Mouse (Mus musculus): ENCODE measurements around the gene Ahsg. TPM values are rescaled to one million over a fixed set of nuclear protein-coding genes. Genes with fewer than 3 reads are reported as not detected.

The Ahsg gene
- polyA plus RNA-seq (2014; fragmentation: Illumina TruSeq; extraction: RNeasy Lipid Tissue Mini Kit (QIAGEN cat#74804); ENCODE audit: low replicate concordance): not detected

DNA sequence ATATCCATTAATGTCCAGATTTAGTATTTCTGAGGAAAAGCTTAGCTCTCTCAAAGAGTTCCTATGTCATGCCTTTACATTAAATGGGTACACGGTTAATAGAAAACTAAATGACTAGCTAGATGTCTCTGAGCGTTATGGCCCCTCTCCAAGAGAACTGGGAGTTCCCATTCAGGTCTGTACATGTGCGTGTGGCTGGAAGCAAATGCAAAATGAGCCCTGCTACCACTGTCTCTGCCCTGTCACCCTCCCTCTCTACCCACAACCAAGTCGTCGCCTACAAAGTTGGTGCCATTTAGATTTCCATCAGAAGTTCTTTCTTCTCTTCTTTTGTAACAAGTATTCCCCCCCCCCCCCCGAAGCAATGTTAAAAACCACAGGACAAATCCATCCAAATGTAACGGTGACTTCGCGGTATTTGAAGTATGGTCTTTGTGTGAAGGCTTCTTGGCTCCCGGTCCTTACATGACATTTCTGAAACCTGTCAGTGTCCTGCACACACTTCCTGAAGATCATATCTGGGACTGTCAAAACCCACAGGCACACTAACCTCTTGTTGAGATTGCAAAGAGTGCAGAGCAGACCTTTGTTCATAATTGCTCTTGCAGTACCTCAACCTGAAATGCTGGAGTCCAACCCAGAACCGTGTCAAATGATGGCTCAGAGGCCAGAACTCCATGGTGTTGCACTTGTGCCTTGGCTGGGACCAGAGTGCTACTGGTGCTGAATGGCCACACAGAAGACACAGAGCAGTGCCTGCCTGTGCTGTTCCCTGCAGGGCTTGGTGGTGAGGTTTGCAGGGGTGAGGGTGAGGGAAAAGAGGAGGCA lies at the start of gene Ahsg:
TSS of gene Ahsg (plus strand) at position 595 of the 828 bp plus-strand sequence.

DNA sequence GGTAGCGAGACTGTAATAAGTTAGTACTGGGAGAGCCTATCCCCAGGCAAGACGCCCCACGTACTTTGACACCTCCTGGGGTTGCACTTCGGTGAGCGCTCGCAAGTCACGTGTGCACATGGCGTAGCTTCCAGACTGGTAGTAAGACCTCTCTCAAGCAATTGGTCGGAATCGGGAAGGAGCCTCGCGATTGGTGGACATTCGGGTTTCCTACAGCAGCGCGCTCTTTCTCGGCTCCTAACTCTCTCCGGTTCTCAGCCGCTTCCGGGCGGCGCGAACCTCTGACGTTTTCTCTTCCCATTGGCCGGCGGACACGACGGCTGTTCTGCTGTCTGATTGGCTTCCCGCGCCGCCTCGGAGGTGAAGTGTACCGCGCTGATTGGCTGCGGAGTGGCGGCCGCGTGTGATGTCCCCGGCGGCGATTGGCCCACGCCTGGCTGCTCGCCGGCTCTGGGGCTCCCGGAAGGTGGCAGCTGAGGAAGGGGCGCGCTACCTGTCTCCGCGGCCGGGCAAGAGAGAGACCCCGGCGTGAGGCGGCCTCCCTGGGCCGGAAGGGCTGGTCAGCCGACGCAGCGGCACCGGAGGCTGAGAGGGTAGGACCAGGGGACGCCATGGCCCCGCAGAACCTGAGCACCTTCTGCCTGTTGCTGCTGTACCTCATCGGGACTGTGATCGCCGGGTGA lies 33.5 kb upstream of the Ahsg start, which contains the start of the genes Tbccd1 and Dnajb11:
TSS of gene Tbccd1 (minus strand) at position 239 of the 683 bp plus-strand sequence.
TSS of gene Dnajb11 (plus strand) at position 415 of the 683 bp plus-strand sequence.

GRCm38 (mm10) chr16:22918034-22918433 lies 27.0 kb downstream of the Ahsg start, which contains the start of gene Fetub:
Fetub (plus strand) TSS chr16:22918334.

Other genes with a start within 250 kb of the Ahsg start
- gene Dgkg, start 234.1 kb upstream of the Ahsg start, polyA plus RNA-seq (2014; fragmentation: Illumina TruSeq; extraction: RNeasy Lipid Tissue Mini Kit (QIAGEN cat#74804); ENCODE audit: low replicate concordance): 0.59 TPM
- not detected for gene Crygs, start 79.7 kb upstream of the Ahsg start, polyA plus RNA-seq (2014; fragmentation: Illumina TruSeq; extraction: RNeasy Lipid Tissue Mini Kit (QIAGEN cat#74804); ENCODE audit: low replicate concordance)
- gene Tbccd1, start 33.6 kb upstream of the Ahsg start, polyA plus RNA-seq (2014; fragmentation: Illumina TruSeq; extraction: RNeasy Lipid Tissue Mini Kit (QIAGEN cat#74804); ENCODE audit: low replicate concordance): 11.0 TPM
- gene Dnajb11, start 33.4 kb upstream of the Ahsg start, polyA plus RNA-seq (2014; fragmentation: Illumina TruSeq; extraction: RNeasy Lipid Tissue Mini Kit (QIAGEN cat#74804); ENCODE audit: low replicate concordance): 51.6 TPM
- not detected for gene Fetub, start 27.1 kb downstream of the Ahsg start, polyA plus RNA-seq (2014; fragmentation: Illumina TruSeq; extraction: RNeasy Lipid Tissue Mini Kit (QIAGEN cat#74804); ENCODE audit: low replicate concordance)
- gene Hrg, start 59.8 kb downstream of the Ahsg start, polyA plus RNA-seq (2014; fragmentation: Illumina TruSeq; extraction: RNeasy Lipid Tissue Mini Kit (QIAGEN cat#74804); ENCODE audit: low replicate concordance): not detected
- not detected for gene Kng2, start 138.2 kb downstream of the Ahsg start, polyA plus RNA-seq (2014; fragmentation: Illumina TruSeq; extraction: RNeasy Lipid Tissue Mini Kit (QIAGEN cat#74804); ENCODE audit: low replicate concordance)
- not detected for gene Kng1, start 166.6 kb downstream of the Ahsg start, polyA plus RNA-seq (2014; fragmentation: Illumina TruSeq; extraction: RNeasy Lipid Tissue Mini Kit (QIAGEN cat#74804); ENCODE audit: low replicate concordance)
- 1,412 TPM for gene Eif4a2, start 216.2 kb downstream of the Ahsg start, polyA plus RNA-seq (2014; fragmentation: Illumina TruSeq; extraction: RNeasy Lipid Tissue Mini Kit (QIAGEN cat#74804); ENCODE audit: low replicate concordance)
- 38.9 TPM for gene Rfc4, start 236.5 kb downstream of the Ahsg start, polyA plus RNA-seq (2014; fragmentation: Illumina TruSeq; extraction: RNeasy Lipid Tissue Mini Kit (QIAGEN cat#74804); ENCODE audit: low replicate concordance)

Measured in small intestine, adult 10 weeks (tissue).